Mouse (Mus musculus): ENCODE measurements around the gene Heatr6.

GRCm38 (mm10) chr11:83788331-83788730 lies 34.8 kb downstream of the Heatr6 start:
- TF ChIP-seq ETS1 (conservative IDR thresholded peaks at IDR 0.05; ENCODE audit: low read depth, low read length): no peak; the same call in 1 of the 2 replicates
- TF ChIP-seq MYC (IDR thresholded peaks at IDR 0.05; ENCODE audit: low read depth, low read length): no peak
- TF ChIP-seq USF1 (IDR thresholded peaks at IDR 0.05; ENCODE audit: low read depth, low read length): no peak
- TF ChIP-seq UBTF (IDR thresholded peaks at IDR 0.05; ENCODE audit: low read depth, low read length): no peak
- TF ChIP-seq MAX (IDR thresholded peaks at IDR 0.05; ENCODE audit: low read length): no peak
- no peak for TF ChIP-seq POLR2A (IDR thresholded peaks at IDR 0.05; ENCODE audit: low read depth, low read length)
